ENCODE assay signal across 27 mouse cellular contexts in the genomic region with DNA sequence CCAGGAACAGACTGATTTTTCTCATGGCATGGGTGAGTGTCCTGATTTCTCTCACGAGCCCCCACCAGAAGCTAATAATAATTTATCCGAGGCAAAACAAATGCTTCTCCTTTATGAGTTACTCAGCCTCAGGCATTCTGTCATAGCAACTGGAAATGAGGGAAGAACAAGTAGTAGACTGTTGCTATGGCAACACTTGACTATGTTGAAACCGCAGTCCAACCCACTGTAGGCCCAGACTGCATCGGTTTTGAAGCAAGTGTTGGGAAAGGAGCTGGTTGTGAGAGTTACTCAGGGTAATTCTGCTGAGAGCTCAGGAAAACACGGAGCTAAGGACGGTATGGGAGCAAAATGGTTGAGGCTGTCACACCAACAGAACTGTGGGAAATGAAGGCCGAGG. TPM values are rescaled to one million over a fixed set of nuclear protein-coding genes. Genes with fewer than 3 reads are reported as not detected.
"Had no signal": no experiment of that assay in that cellular context is flagged by ENCODE, and none has a peak within 500 bp of the region (broad histone marks: within the 10 kb centered on the region; RNA-seq: fewer than 3 reads in every experiment).

No protein-coding gene starts in this region.

- H3K9me3 ChIP-seq: liver, embryonic 12.5 days; liver, embryonic 15.5 days; lung, embryonic 15.5 days; midbrain, embryonic 13.5 days had no signal

- H3K27ac ChIP-seq: limb, embryonic 13.5 days; liver, embryonic 12.5 days; liver, embryonic 15.5 days; lung, embryonic 15.5 days; midbrain, embryonic 13.5 days; stomach, postnatal 0 days had no signal

- H3K9ac ChIP-seq: limb, embryonic 13.5 days; liver, embryonic 12.5 days; liver, embryonic 15.5 days; lung, embryonic 15.5 days; midbrain, embryonic 13.5 days had no signal

- H3K4me1 ChIP-seq: limb, embryonic 13.5 days; liver, embryonic 15.5 days; lung, embryonic 15.5 days; midbrain, embryonic 13.5 days had no signal

- DNase-seq: kidney, adult 18-20 months; kidney, adult 9 months; kidney, postnatal 14 days; kidney, postnatal 4 days; left cerebral cortex, postnatal 4 days; liver; lung, adult 18-20 months; lung, postnatal 10 days; lung, postnatal 36 days; right cerebral cortex, postnatal 14 days; right cerebral cortex, postnatal 4 days; thymus, adult 18-20 months; thymus, postnatal 4 days had no signal

- H3K4me2 ChIP-seq: limb, embryonic 13.5 days; liver, embryonic 12.5 days; liver, embryonic 15.5 days; lung, embryonic 15.5 days; midbrain, embryonic 13.5 days had no signal

- H3K27me3 ChIP-seq: limb, embryonic 13.5 days; liver, embryonic 12.5 days; liver, embryonic 15.5 days; lung, embryonic 15.5 days; midbrain, embryonic 13.5 days had no signal

- ATAC-seq: liver, embryonic 12.5 days; midbrain, embryonic 13.5 days had no signal

- H3K4me3 ChIP-seq: limb, embryonic 13.5 days; liver, embryonic 12.5 days; liver, embryonic 15.5 days; lung, embryonic 15.5 days; midbrain, embryonic 13.5 days had no signal

- H3K36me3 ChIP-seq: limb, embryonic 13.5 days; liver, embryonic 12.5 days; liver, embryonic 15.5 days; lung, embryonic 15.5 days; midbrain, embryonic 13.5 days had no signal

RNA-seq across cellular contexts. Expression of a gene that starts 7.1 kb away (rescaled TPM):
- total RNA-seq: layer of hippocampus, adult 18-20 months; layer of hippocampus, postnatal 14 days; left cerebral cortex, adult 8-10 months; left cerebral cortex, postnatal 14 days; left cerebral cortex, postnatal 4 days had no signal
- polyA plus RNA-seq: neural tube, embryonic 14.5 days had no signal

RNA-seq across cellular contexts. Expression of a gene that starts 25.3 kb away (rescaled TPM):
- total RNA-seq: layer of hippocampus, adult 18-20 months; left cerebral cortex, adult 8-10 months; left cerebral cortex, postnatal 14 days had no signal
- polyA plus RNA-seq: stomach, postnatal 0 days had no signal

RNA-seq across cellular contexts. Expression of a gene that starts 34.6 kb away (rescaled TPM):
- total RNA-seq: megakaryocyte-erythroid progenitor cell, adult 5-6 weeks had no signal
- polyA plus RNA-seq: liver, embryonic 15.5 days; neural tube, embryonic 11.5 days; stomach, embryonic 14.5 days had no signal
